ENCODE assay signal across 23 mouse cellular contexts in the genomic region with DNA sequence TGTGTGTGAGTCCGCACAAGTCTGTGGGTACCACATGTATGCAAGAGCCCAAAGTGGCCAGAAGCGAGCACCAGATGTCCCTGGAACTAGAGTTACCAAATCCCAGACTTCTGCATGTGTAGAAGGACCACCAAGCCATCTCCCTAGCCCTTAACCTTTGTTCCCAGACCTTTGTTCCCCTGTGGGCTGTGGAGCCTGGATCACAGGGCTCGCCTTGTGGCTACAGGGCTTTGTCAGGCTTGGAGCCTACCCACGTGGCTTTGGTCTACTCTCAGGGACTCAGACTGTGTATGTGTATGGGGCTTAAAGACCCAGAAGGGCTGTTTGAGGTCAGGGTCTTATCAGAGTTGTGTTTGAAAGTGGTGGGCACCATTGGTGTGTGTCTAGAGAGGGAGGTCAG.
A peak's percentile ranks its signal among the peaks of the same experiment; 100 is the strongest.
DNase-seq lines count a peak whose midpoint lies in the region; ATAC-seq lines count a peak whose summit lies in the region.
"Had no signal": no experiment of that assay in that cellular context is flagged by ENCODE, and none has a peak within 500 bp of the region (broad histone marks: within the 10 kb centered on the region; RNA-seq: fewer than 3 reads in every experiment).

No protein-coding gene starts in this region.

- H3K4me3 ChIP-seq in heart, embryonic 10.5 days, result no peak overlapping the region
- no peak overlapping the region for H3K4me3 ChIP-seq in kidney, embryonic 15.5 days (replicated peaks)
- no peak overlapping the region for H3K4me3 ChIP-seq in liver, embryonic 15.5 days (replicated peaks)
- H3K4me3 ChIP-seq in liver, embryonic 12.5 days, result no peak overlapping the region
- H3K4me3 ChIP-seq: embryonic facial prominence, embryonic 12.5 days; forebrain, embryonic 12.5 days; heart, embryonic 15.5 days; hindbrain, embryonic 15.5 days had no signal

- ATAC-seq in kidney, embryonic 15.5 days (replicated peaks; ENCODE audit: low FRiP score), result no peak
- ATAC-seq in liver, embryonic 15.5 days (ENCODE audit: insufficient read depth), result 0 out of 2 replicates have a peak, but pooled peaks have one; percentile 42
- ATAC-seq in liver, embryonic 12.5 days, result no peak
- ATAC-seq: activated CD4-positive, CD25-positive, alpha-beta regulatory T cell, adult 4 months; forebrain, postnatal 0 days; Patski had no signal

- H3K9me3 ChIP-seq in heart, embryonic 10.5 days, result no peaks in the 10 kb centered on the region
- H3K9me3 ChIP-seq in kidney, embryonic 15.5 days (replicated peaks), result no peaks in the 10 kb centered on the region
- H3K9me3 ChIP-seq in liver, embryonic 15.5 days (replicated peaks), result no peaks in the 10 kb centered on the region
- H3K9me3 ChIP-seq in liver, embryonic 12.5 days (replicated peaks), result no peaks in the 10 kb centered on the region
- H3K9me3 ChIP-seq: embryonic facial prominence, embryonic 12.5 days; forebrain, embryonic 12.5 days; heart, embryonic 15.5 days; hindbrain, embryonic 15.5 days had no signal

- H3K36me3 ChIP-seq in heart, embryonic 10.5 days, result no peaks in the 10 kb centered on the region
- H3K36me3 ChIP-seq in kidney, embryonic 15.5 days, result no peaks in the 10 kb centered on the region; the same call in 1 of the 2 replicates
- H3K36me3 ChIP-seq in liver, embryonic 15.5 days (replicated peaks), result no peaks in the 10 kb centered on the region
- no peaks in the 10 kb centered on the region for H3K36me3 ChIP-seq in liver, embryonic 12.5 days
- H3K36me3 ChIP-seq: embryonic facial prominence, embryonic 12.5 days; forebrain, embryonic 12.5 days; heart, embryonic 15.5 days; hindbrain, embryonic 15.5 days had no signal

- H3K27me3 ChIP-seq in heart, embryonic 10.5 days (ENCODE audit: insufficient read depth, poor library complexity, severe bottlenecking), result no peaks in the 10 kb centered on the region
- H3K27me3 ChIP-seq in kidney, embryonic 15.5 days, result no peaks in the 10 kb centered on the region
- H3K27me3 ChIP-seq in liver, embryonic 15.5 days, result peaks cover 18% of the 10 kb centered on the region
- peaks cover 23% of the 10 kb centered on the region for H3K27me3 ChIP-seq in liver, embryonic 12.5 days (replicated peaks)
- H3K27me3 ChIP-seq: embryonic facial prominence, embryonic 12.5 days; forebrain, embryonic 12.5 days; heart, embryonic 15.5 days; hindbrain, embryonic 15.5 days; Patski had no signal

- 79% methylated on average over 4 of the region's 4 CpGs for WGBS in heart, embryonic 10.5 days
- 80% methylated on average over 4 of the region's 4 CpGs for WGBS in kidney, embryonic 15.5 days
- 47% methylated on average over 4 of the region's 4 CpGs for WGBS in liver, embryonic 15.5 days (ENCODE audit: insufficient replicate concordance)
- WGBS in liver, embryonic 12.5 days (ENCODE audit: insufficient replicate concordance), result 57% methylated on average over 4 of the region's 4 CpGs

- H3K9ac ChIP-seq in kidney, embryonic 15.5 days, result no peak overlapping the region
- no peak overlapping the region for H3K9ac ChIP-seq in liver, embryonic 15.5 days
- no peak overlapping the region for H3K9ac ChIP-seq in liver, embryonic 12.5 days
- H3K9ac ChIP-seq: embryonic facial prominence, embryonic 12.5 days; forebrain, embryonic 12.5 days; forebrain, postnatal 0 days; heart, embryonic 15.5 days; hindbrain, embryonic 15.5 days had no signal

- H3K27ac ChIP-seq in heart, embryonic 10.5 days, result peak overlapping the region; percentile 25; the same call in 1 of the 2 replicates
- H3K27ac ChIP-seq in kidney, embryonic 15.5 days, result no peak overlapping the region
- no peak overlapping the region for H3K27ac ChIP-seq in liver, embryonic 15.5 days (replicated peaks)
- no peak overlapping the region for H3K27ac ChIP-seq in liver, embryonic 12.5 days
- H3K27ac ChIP-seq: embryonic facial prominence, embryonic 12.5 days; forebrain, embryonic 12.5 days; heart, embryonic 15.5 days; hindbrain, embryonic 15.5 days had no signal

- DNase-seq in heart, embryonic 10.5 days (ENCODE audit: low spot score), result no peak
- DNase-seq in heart, adult 8-10 months (ENCODE audit: low spot score), result no peak
- peak; percentile 48 to 49 for DNase-seq in kidney, adult 8-10 months
- DNase-seq in kidney, postnatal 36 days, result peak; percentile 59 to 63
- no peak for DNase-seq in urinary bladder, postnatal 4 days (ENCODE audit: low spot score in 2 of 2)
- DNase-seq: adrenal gland, postnatal 14 days; cerebellum, adult 11-12 months; cerebellum, adult 9-10 months; cerebellum, postnatal 25 days; forebrain, postnatal 0 days; gastrocnemius, postnatal 25 days; heart, adult 11 months; heart, postnatal 14 days had no signal

- no peak overlapping the region for H3K4me2 ChIP-seq in kidney, embryonic 15.5 days
- no peak overlapping the region for H3K4me2 ChIP-seq in liver, embryonic 15.5 days
- H3K4me2 ChIP-seq in liver, embryonic 12.5 days, result no peak overlapping the region
- H3K4me2 ChIP-seq: embryonic facial prominence, embryonic 12.5 days; forebrain, embryonic 12.5 days; heart, embryonic 11.5 days; heart, embryonic 15.5 days; hindbrain, embryonic 15.5 days had no signal

- peaks cover 59% of the 10 kb centered on the region for H3K4me1 ChIP-seq in heart, embryonic 10.5 days
- H3K4me1 ChIP-seq in kidney, embryonic 15.5 days, result peaks cover 44% of the 10 kb centered on the region
- H3K4me1 ChIP-seq in liver, embryonic 15.5 days (replicated peaks), result peaks cover 9% of the 10 kb centered on the region
- peaks cover 20% of the 10 kb centered on the region for H3K4me1 ChIP-seq in liver, embryonic 12.5 days

Comparison
In these comparisons a context has a peak if more than half of its experiments do, and no peak if none do; other contexts are left out.
1. DNase-seq: peak in kidney, adult 8-10 months (2 of 2) and kidney, postnatal 36 days (2 of 2); none in heart, embryonic 10.5 days (single experiment), heart, adult 8-10 months (single experiment) and urinary bladder, postnatal 4 days (0 of 2).